Mouse (Mus musculus) intestine, embryonic 14.5 days (tissue): ENCODE measurements around the gene Inpp5b. TPM values are rescaled to one million over a fixed set of nuclear protein-coding genes. Genes with fewer than 3 reads are reported as not detected.

Source experiments
- ATAC-seq: fragments of 200-750 bp; cut with Nextera tagmentation; replicated peaks from 2 replicates; pipeline ENCODE4 v1.8.0; 2017; ENCODE audit warnings: low read depth, moderate number of reproducible peaks, moderate TSS enrichment, moderate library complexity; ENCODE audit not compliant: low FRiP score, low TSS enrichment
- DNase-seq: peaks from one replicate; pipeline ENCODE4 v3.0.0-alpha.2; 2018; ENCODE audit warnings: low spot score
- H3K27ac ChIP-seq: fragments of 300-500 bp; sonication (generic); 2 replicates; pipeline ENCODE4 v1.5.1; 2014; ENCODE audit warnings: low read depth, mild to moderate bottlenecking, control low read depth
- H3K27me3 ChIP-seq: fragments of 300-500 bp; sonication (generic); replicated peaks from 2 replicates; pipeline ENCODE4 v1.6.1; 2014; ENCODE audit warnings: low read length, control low read depth; ENCODE audit not compliant: control insufficient read depth, insufficient read depth
- H3K36me3 ChIP-seq: fragments of 300-500 bp; sonication (generic); 2 replicates; pipeline ENCODE4 v1.6.1; 2014; ENCODE audit warnings: low read length, control low read depth; ENCODE audit not compliant: control insufficient read depth, insufficient read depth
- H3K4me1 ChIP-seq: fragments of 300-500 bp; sonication (generic); replicated peaks from 2 replicates; pipeline ENCODE4 v1.6.1; 2014; ENCODE audit warnings: low read length, control low read depth, mixed read lengths; ENCODE audit not compliant: control insufficient read depth, insufficient read depth
- H3K4me2 ChIP-seq: fragments of 300-500 bp; sonication (generic); 2 replicates; pipeline ENCODE4 v1.6.1; 2014; ENCODE audit warnings: low read length
- H3K4me3 ChIP-seq: fragments of 300-500 bp; sonication (generic); 2 replicates; pipeline ENCODE4 v1.5.1; 2014; ENCODE audit warnings: low read depth, low read length, control low read depth, mixed read lengths
- H3K9ac ChIP-seq: fragments of 300-500 bp; sonication (generic); 2 replicates; pipeline ENCODE4 v1.6.1; 2014; ENCODE audit warnings: mild to moderate bottlenecking, low read length
- H3K9me3 ChIP-seq: fragments of 300-500 bp; sonication (generic); 2 replicates; pipeline ENCODE4 v1.6.1; 2016; ENCODE audit warnings: low read length, control low read depth; ENCODE audit not compliant: control insufficient read depth
- WGBS: fragments of 180-500 bp; shearing (Covaris S2); extraction: QIAGEN DNeasy Blood & Tissue Kit; methylation state at CpG from one replicate; pipeline ENCODE4 v1.1.7; 2014; 5-methylcytosine and 5-hydroxymethylcytosine counted together
- polyA plus RNA-seq: library from polyadenylated mRNA; unstranded; fragments of >200 nt; fragmentation: Nextera tagmentation; extraction: Ambion mirVana; gene quantifications from 2 replicates; pipeline ENCODE4 v1.2.1, GENCODE M21; 2014

The Inpp5b gene
- polyA plus RNA-seq, 1 experiment from 2014 or later = 31.2 TPM

- Histone ChIP-seq H3K4me1 (no peaks in the 10 kb centered on the region), H3K27ac (no peak overlapping the region), H3K36me3 (peaks cover 85% of the 10 kb centered on the region), H3K9me3 (no peaks in the 10 kb centered on the region), H3K9ac (no peak overlapping the region), H3K4me2 (no peak overlapping the region), H3K27me3 (no peaks in the 10 kb centered on the region), H3K4me3 (no peak overlapping the region)
- DNase-seq = no peak
- 93% methylated on average over 8 of the region's 8 CpGs for WGBS
- no peak for ATAC-seq
Observed at GRCm38 (mm10) chr4:124783937-124784336, 42.3 kb downstream of the Inpp5b start.

- 80% methylated on average over 4 of the region's 4 CpGs for WGBS
- ATAC-seq = no peak
- Histone ChIP-seq H3K4me1 (no peaks in the 10 kb centered on the region), H3K9me3 (no peaks in the 10 kb centered on the region), H3K9ac (no peak overlapping the region), H3K4me2 (no peak overlapping the region), H3K27ac (no peak overlapping the region), H3K27me3 (no peaks in the 10 kb centered on the region), H3K4me3 (no peak overlapping the region), H3K36me3 (peaks cover 88% of the 10 kb centered on the region)
- no peak for DNase-seq
Observed at GRCm38 (mm10) chr4:124790013-124790412, 48.4 kb downstream of the Inpp5b start.

GRCm38 (mm10) chr4:124792114-124792513 is 50.5 kb downstream of the Inpp5b start:
- no peaks in the 10 kb centered on the region for H3K4me1 ChIP-seq
- no peak overlapping the region for H3K4me2 ChIP-seq
- H3K27ac ChIP-seq = no peak overlapping the region
- peaks cover 74% of the 10 kb centered on the region for H3K36me3 ChIP-seq
- DNase-seq (no peak), ATAC-seq (no peak)
- 84% methylated on average over 8 of the region's 8 CpGs for WGBS
- H3K27me3 ChIP-seq = no peaks in the 10 kb centered on the region
- no peaks in the 10 kb centered on the region for H3K9me3 ChIP-seq
- no peak overlapping the region for H3K4me3 ChIP-seq
- no peak overlapping the region for H3K9ac ChIP-seq

- H3K9me3 ChIP-seq = no peaks in the 10 kb centered on the region
- 92% methylated on average over 8 of the region's 8 CpGs for WGBS
- no peak overlapping the region for H3K9ac ChIP-seq
- DNase-seq (no peak), ATAC-seq (no peak)
- H3K27me3 ChIP-seq = no peaks in the 10 kb centered on the region
- H3K27ac ChIP-seq = no peak overlapping the region
- H3K36me3 ChIP-seq = peaks cover 77% of the 10 kb centered on the region
- H3K4me3 ChIP-seq = no peak overlapping the region
- H3K4me1 ChIP-seq = no peaks in the 10 kb centered on the region
- no peak overlapping the region for H3K4me2 ChIP-seq
Observed at GRCm38 (mm10) chr4:124796141-124796540, 54.5 kb downstream of the Inpp5b start.

GRCm38 (mm10) chr4:124796913-124797312 is 55.3 kb downstream of the Inpp5b start:
- H3K9me3 ChIP-seq = no peaks in the 10 kb centered on the region
- ATAC-seq (no peak), DNase-seq (no peak)
- H3K36me3 ChIP-seq = peaks cover 69% of the 10 kb centered on the region
- WGBS = 91% methylated on average over 2 of the region's 2 CpGs
- no peak overlapping the region for H3K9ac ChIP-seq
- H3K4me1 ChIP-seq = no peaks in the 10 kb centered on the region; the same call in 1 of the 2 replicates
- no peak overlapping the region for H3K4me3 ChIP-seq
- no peak overlapping the region for H3K4me2 ChIP-seq
- H3K27ac ChIP-seq = no peak overlapping the region
- no peaks in the 10 kb centered on the region for H3K27me3 ChIP-seq

GRCm38 (mm10) chr4:124801552-124802308 is 60.1 kb downstream of the Inpp5b start, which contains the start of gene Mtf1:
TSS of gene Mtf1 (plus strand) at chr4:124802104.
- peak; percentile 82 for ATAC-seq
- peak within 1 kb of the TSS; percentile 93 for H3K9ac ChIP-seq
- H3K4me1 ChIP-seq = peaks cover 7% of the 10 kb centered on the region
- H3K9me3 ChIP-seq = no peaks in the 10 kb centered on the region
- peaks cover 53% of the 10 kb centered on the region for H3K36me3 ChIP-seq
- H3K4me3 ChIP-seq = peak within 1 kb of the TSS; percentile 77
- H3K27ac ChIP-seq = peak within 1 kb of the TSS; percentile 97
- WGBS = 3% methylated on average over 21 of the region's 21 CpGs
- no peaks in the 10 kb centered on the region for H3K27me3 ChIP-seq
- peak within 1 kb of the TSS; percentile 65 for H3K4me2 ChIP-seq
- peak; percentile 90 for DNase-seq

DNA sequence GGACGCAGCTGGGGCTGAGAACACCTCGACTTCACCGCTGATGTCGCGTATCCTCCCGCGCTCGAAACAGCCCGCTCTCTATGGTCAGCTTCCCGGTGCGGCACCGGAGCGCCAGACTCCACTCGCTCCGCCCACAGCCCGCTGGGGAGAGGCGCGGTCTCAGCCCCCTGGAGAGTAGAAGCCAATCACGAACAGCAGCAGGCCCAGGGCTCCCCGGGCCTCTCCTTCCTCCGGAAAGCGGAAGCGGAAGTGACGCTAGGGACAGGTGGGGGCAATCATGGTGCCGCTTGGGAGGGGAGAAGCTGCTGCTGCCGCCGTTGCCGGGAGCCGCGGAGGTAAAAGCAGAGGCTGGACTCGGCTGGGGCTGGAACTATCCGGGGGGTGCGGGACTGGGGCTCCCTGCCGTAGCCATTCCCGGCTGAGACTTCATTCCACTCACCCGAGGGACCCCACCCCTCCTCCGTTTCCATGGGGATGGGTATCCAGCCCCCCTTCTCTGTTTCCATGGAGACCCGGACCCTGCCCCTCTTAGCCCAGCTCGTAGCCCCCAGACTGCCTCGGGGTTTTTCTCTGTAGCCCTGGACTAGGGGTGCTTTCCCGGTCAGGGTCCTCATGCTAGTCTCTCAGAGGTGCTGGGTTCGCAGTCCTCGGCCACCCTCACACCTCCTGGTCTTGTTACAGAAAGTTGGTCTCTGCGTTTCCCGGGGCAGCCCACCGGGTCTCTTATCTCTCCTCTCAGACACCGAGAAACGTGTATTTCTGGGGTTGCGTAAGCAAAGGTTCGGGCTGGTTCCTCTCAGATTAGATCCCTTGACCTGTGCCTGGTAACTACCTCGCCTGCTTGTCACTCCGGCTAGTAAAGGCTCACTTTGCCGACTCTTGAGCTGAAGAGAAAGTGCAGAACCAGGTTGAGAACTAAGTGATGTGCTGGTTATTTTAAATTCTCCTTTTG is 60.9 kb downstream of the Inpp5b start:
- H3K27me3 ChIP-seq = no peaks in the 10 kb centered on the region

GRCm38 (mm10) chr4:124803406-124803805 is 61.8 kb downstream of the Inpp5b start:
- peak overlapping the region; percentile 77 for H3K4me3 ChIP-seq
- H3K9me3 ChIP-seq = no peaks in the 10 kb centered on the region
- peaks cover 56% of the 10 kb centered on the region for H3K36me3 ChIP-seq
- DNase-seq (no peak), ATAC-seq (no peak)
- H3K9ac ChIP-seq = no peak overlapping the region
- H3K4me1 ChIP-seq = peaks cover 7% of the 10 kb centered on the region
- 81% methylated on average over 6 of the region's 6 CpGs for WGBS
- H3K27me3 ChIP-seq = no peaks in the 10 kb centered on the region
- H3K27ac ChIP-seq = no peak overlapping the region
- H3K4me2 ChIP-seq = peak overlapping the region; percentile 65

More for the DNA sequence above, 60.9 kb downstream of the Inpp5b start:
- no peaks in the 10 kb centered on the region for H3K9me3 ChIP-seq
- H3K4me3 ChIP-seq = peak overlapping the region; percentile 77
- ATAC-seq (peak; percentile 99), DNase-seq (peak; percentile 98)
- peak overlapping the region; percentile 97 for H3K27ac ChIP-seq
- H3K4me1 ChIP-seq = peaks cover 7% of the 10 kb centered on the region
- H3K9ac ChIP-seq = peak overlapping the region; percentile 93
- H3K36me3 ChIP-seq = peaks cover 57% of the 10 kb centered on the region
- WGBS = 1% methylated on average over 51 of the region's 53 CpGs
- H3K4me2 ChIP-seq = peak overlapping the region; percentile 65
